In the genomic region with DNA sequence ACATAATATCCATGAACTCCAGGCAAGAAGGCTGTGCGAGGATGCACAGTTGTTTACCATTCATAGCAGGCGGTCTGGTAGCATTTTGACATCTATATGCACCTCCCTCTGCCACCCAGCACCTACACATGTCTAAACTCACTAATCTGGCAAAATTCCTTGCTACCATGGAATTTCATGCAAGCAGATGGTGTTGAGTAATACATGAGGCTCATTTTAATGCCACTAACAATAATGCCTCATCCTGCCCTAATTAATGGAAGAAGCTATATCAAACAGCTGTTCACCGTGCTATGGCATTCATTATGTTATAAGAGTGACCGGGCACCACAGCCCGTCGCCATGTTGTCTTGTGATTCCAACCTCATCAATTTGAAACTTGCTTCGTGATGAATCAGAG, we compare ENCODE assay signal across 25 mouse cellular contexts. TPM values are rescaled to one million over a fixed set of nuclear protein-coding genes. Genes with fewer than 3 reads are reported as not detected.
DNase-seq lines count a peak whose midpoint lies in the region; ATAC-seq and TF ChIP-seq lines count a peak whose summit lies in the region.
"Had no signal": no experiment of that assay in that cellular context is flagged by ENCODE, and none has a peak within 500 bp of the region (broad histone marks: within the 10 kb centered on the region; RNA-seq: fewer than 3 reads in every experiment).

No protein-coding gene starts in this region.

- ATAC-seq in forebrain, embryonic 13.5 days, result peak; percentile 55
- no peak for ATAC-seq in forebrain, postnatal 0 days
- peak; percentile 17; the same call in 1 of the 2 replicates for ATAC-seq in hindbrain, embryonic 13.5 days (ENCODE audit: low FRiP score)
- no peak for ATAC-seq in limb, embryonic 15.5 days (ENCODE audit: insufficient number of reproducible peaks, low FRiP score, low TSS enrichment, low read depth)
- ATAC-seq: CD4-positive, CD25-positive, alpha-beta regulatory T cell, adult 4 months; hindbrain, postnatal 0 days; intestine, embryonic 15.5 days had no signal

- H3K36me3 ChIP-seq in forebrain, embryonic 13.5 days (ENCODE audit: poor library complexity, severe bottlenecking), result no peaks in the 10 kb centered on the region
- H3K36me3 ChIP-seq in forebrain, postnatal 0 days (ENCODE audit: insufficient read depth), result no peaks in the 10 kb centered on the region
- H3K36me3 ChIP-seq in hindbrain, embryonic 13.5 days, result no peaks in the 10 kb centered on the region
- H3K36me3 ChIP-seq in hindbrain, embryonic 10.5 days, result peaks cover 5% of the 10 kb centered on the region; the same call in 1 of the 2 replicates
- peaks cover 70% of the 10 kb centered on the region for H3K36me3 ChIP-seq in limb, embryonic 15.5 days
- H3K36me3 ChIP-seq in limb, embryonic 10.5 days, result peaks cover 100% of the 10 kb centered on the region
- peaks cover 96% of the 10 kb centered on the region for H3K36me3 ChIP-seq in embryonic facial prominence, embryonic 10.5 days (replicated peaks)
- H3K36me3 ChIP-seq: G1E; hindbrain, embryonic 12.5 days had no signal

- no peaks in the 10 kb centered on the region for H3K27me3 ChIP-seq in forebrain, embryonic 13.5 days
- no peaks in the 10 kb centered on the region for H3K27me3 ChIP-seq in forebrain, postnatal 0 days (ENCODE audit: insufficient read depth, low read length)
- no peaks in the 10 kb centered on the region for H3K27me3 ChIP-seq in hindbrain, embryonic 13.5 days
- H3K27me3 ChIP-seq in hindbrain, embryonic 10.5 days (ENCODE audit: insufficient read depth, poor library complexity, severe bottlenecking), result no peaks in the 10 kb centered on the region
- H3K27me3 ChIP-seq in limb, embryonic 15.5 days, result no peaks in the 10 kb centered on the region
- no peaks in the 10 kb centered on the region for H3K27me3 ChIP-seq in limb, embryonic 10.5 days (ENCODE audit: low read depth, poor library complexity, severe bottlenecking)
- H3K27me3 ChIP-seq in embryonic facial prominence, embryonic 10.5 days (replicated peaks; ENCODE audit: low read depth, poor library complexity, severe bottlenecking), result no peaks in the 10 kb centered on the region
- H3K27me3 ChIP-seq: embryonic facial prominence, embryonic 13.5 days; heart, embryonic 13.5 days; hindbrain, embryonic 12.5 days; intestine, embryonic 15.5 days had no signal

- no peaks in the 10 kb centered on the region for H3K9me3 ChIP-seq in forebrain, embryonic 13.5 days (replicated peaks)
- H3K9me3 ChIP-seq in forebrain, postnatal 0 days (ENCODE audit: low read length), result no peaks in the 10 kb centered on the region
- no peaks in the 10 kb centered on the region for H3K9me3 ChIP-seq in hindbrain, embryonic 13.5 days
- no peaks in the 10 kb centered on the region for H3K9me3 ChIP-seq in hindbrain, embryonic 10.5 days
- no peaks in the 10 kb centered on the region for H3K9me3 ChIP-seq in limb, embryonic 15.5 days
- H3K9me3 ChIP-seq in limb, embryonic 10.5 days (replicated peaks), result no peaks in the 10 kb centered on the region
- no peaks in the 10 kb centered on the region for H3K9me3 ChIP-seq in embryonic facial prominence, embryonic 10.5 days
- H3K9me3 ChIP-seq: embryonic facial prominence, embryonic 13.5 days; G1E; heart, embryonic 13.5 days; hindbrain, embryonic 12.5 days; intestine, embryonic 15.5 days had no signal

- no peak overlapping the region for H3K27ac ChIP-seq in forebrain, embryonic 13.5 days
- no peak overlapping the region for H3K27ac ChIP-seq in forebrain, postnatal 0 days (ENCODE audit: low read depth, low read length)
- no peak overlapping the region for H3K27ac ChIP-seq in hindbrain, embryonic 13.5 days
- no peak overlapping the region for H3K27ac ChIP-seq in hindbrain, embryonic 10.5 days
- H3K27ac ChIP-seq in limb, embryonic 15.5 days, result peak overlapping the region; percentile 51
- H3K27ac ChIP-seq in limb, embryonic 10.5 days, result no peak overlapping the region
- H3K27ac ChIP-seq in embryonic facial prominence, embryonic 10.5 days (replicated peaks), result no peak overlapping the region
- H3K27ac ChIP-seq: embryonic facial prominence, embryonic 13.5 days; gastrocnemius, adult 2 months; heart, embryonic 13.5 days; hindbrain, embryonic 12.5 days; hindbrain, postnatal 0 days; intestine, embryonic 15.5 days had no signal

- no peaks in the 10 kb centered on the region for H3K4me1 ChIP-seq in forebrain, embryonic 13.5 days
- no peaks in the 10 kb centered on the region for H3K4me1 ChIP-seq in forebrain, postnatal 0 days (ENCODE audit: insufficient read depth)
- 0 out of 2 replicates have a peak, but pooled peaks cover 6% of the 10 kb centered on the region for H3K4me1 ChIP-seq in hindbrain, embryonic 13.5 days (replicated peaks)
- H3K4me1 ChIP-seq in hindbrain, embryonic 10.5 days (replicated peaks), result no peaks in the 10 kb centered on the region
- H3K4me1 ChIP-seq in limb, embryonic 15.5 days, result no peaks in the 10 kb centered on the region; the same call in 1 of the 2 replicates
- no peaks in the 10 kb centered on the region for H3K4me1 ChIP-seq in limb, embryonic 10.5 days
- H3K4me1 ChIP-seq in embryonic facial prominence, embryonic 10.5 days, result no peaks in the 10 kb centered on the region
- H3K4me1 ChIP-seq: embryonic facial prominence, embryonic 13.5 days; heart, embryonic 13.5 days; hindbrain, embryonic 12.5 days; intestine, embryonic 15.5 days had no signal

- TF ChIP-seq CTCF in forebrain, postnatal 0 days (IDR thresholded peaks at IDR 0.05; ENCODE audit: low read depth), result no peak

- 76% methylated on average over 7 of the region's 7 CpGs for WGBS in forebrain, embryonic 13.5 days
- WGBS in forebrain, postnatal 0 days, result 55% methylated on average over 7 of the region's 7 CpGs
- 63% methylated on average over 7 of the region's 7 CpGs for WGBS in hindbrain, embryonic 13.5 days
- WGBS in hindbrain, embryonic 10.5 days, result 87% methylated on average over 7 of the region's 7 CpGs
- WGBS in limb, embryonic 15.5 days, result 88% methylated on average over 7 of the region's 7 CpGs
- WGBS in limb, embryonic 10.5 days, result 91% methylated on average over 7 of the region's 7 CpGs
- WGBS in embryonic facial prominence, embryonic 10.5 days, result 89% methylated on average over 7 of the region's 7 CpGs

- no peak overlapping the region for H3K4me2 ChIP-seq in forebrain, embryonic 13.5 days
- H3K4me2 ChIP-seq in forebrain, postnatal 0 days (ENCODE audit: low read depth), result no peak overlapping the region
- no peak overlapping the region for H3K4me2 ChIP-seq in hindbrain, embryonic 13.5 days
- H3K4me2 ChIP-seq in limb, embryonic 15.5 days, result no peak overlapping the region
- H3K4me2 ChIP-seq: embryonic facial prominence, embryonic 13.5 days; heart, embryonic 13.5 days; hindbrain, embryonic 12.5 days; intestine, embryonic 15.5 days had no signal

- H3K4me3 ChIP-seq in forebrain, embryonic 13.5 days, result no peak overlapping the region
- H3K4me3 ChIP-seq in forebrain, postnatal 0 days (ENCODE audit: low read depth, low read length), result no peak overlapping the region
- no peak overlapping the region for H3K4me3 ChIP-seq in hindbrain, embryonic 13.5 days
- no peak overlapping the region for H3K4me3 ChIP-seq in hindbrain, embryonic 10.5 days
- H3K4me3 ChIP-seq in limb, embryonic 15.5 days, result no peak overlapping the region
- no peak overlapping the region for H3K4me3 ChIP-seq in limb, embryonic 10.5 days
- no peak overlapping the region for H3K4me3 ChIP-seq in embryonic facial prominence, embryonic 10.5 days
- H3K4me3 ChIP-seq: embryonic facial prominence, embryonic 13.5 days; gastrocnemius, adult 2 months; heart, embryonic 13.5 days; hindbrain, embryonic 12.5 days; intestine, embryonic 15.5 days had no signal

- DNase-seq in forebrain, postnatal 0 days, result no peak
- no peak for DNase-seq in hindbrain, embryonic 10.5 days (ENCODE audit: low spot score)
- DNase-seq in limb, embryonic 10.5 days (ENCODE audit: low spot score), result no peak
- peak; percentile 10 for DNase-seq in brain, adult 2 months (ENCODE audit: low read depth, low spot score)
- DNase-seq in embryonic facial prominence, embryonic 10.5 days (ENCODE audit: low spot score), result no peak
- DNase-seq: adrenal gland, adult 8-10 months; adrenal gland, postnatal 36 days; B cell, adult 2 months; cerebellum, adult 11-12 months; cerebellum, adult 9-10 months; cerebellum, postnatal 25 days; gastrocnemius, adult 2 months; gastrocnemius, postnatal 36 days; heart, adult 11 months; heart, postnatal 36 days had no signal

- no peak overlapping the region for H3K9ac ChIP-seq in forebrain, embryonic 13.5 days
- H3K9ac ChIP-seq in forebrain, postnatal 0 days, result no peak overlapping the region
- H3K9ac ChIP-seq in hindbrain, embryonic 13.5 days, result no peak overlapping the region
- no peak overlapping the region for H3K9ac ChIP-seq in limb, embryonic 15.5 days
- H3K9ac ChIP-seq: embryonic facial prominence, embryonic 13.5 days; heart, embryonic 13.5 days; hindbrain, embryonic 12.5 days; intestine, embryonic 15.5 days had no signal

RNA-seq across cellular contexts. Expression of a gene that starts 23.8 kb away (rescaled TPM):
- 29.8 and 31.4 TPM in 2 replicates for polyA plus RNA-seq in forebrain, embryonic 13.5 days (2015; fragmentation: Nextera tagmentation; extraction: Ambion mirVana)
- total RNA-seq in forebrain, postnatal 0 days (2014; rRNA removed), result 62.9 and 255 TPM in 2 replicates
- polyA plus RNA-seq in forebrain, postnatal 0 days (2015; fragmentation: Nextera tagmentation; extraction: Ambion mirVana), result 39.6 and 43.2 TPM in 2 replicates
- polyA plus RNA-seq in hindbrain, embryonic 13.5 days (2015; fragmentation: Nextera tagmentation; extraction: Ambion mirVana), result 142 and 188 TPM in 2 replicates
- 99.8 and 130 TPM in 2 replicates for polyA plus RNA-seq in hindbrain, embryonic 10.5 days (2016; fragmentation: Nextera tagmentation; extraction: Ambion mirVana)
- 2,665 and 3,005 TPM in 2 replicates for polyA plus RNA-seq in limb, embryonic 15.5 days (2015; fragmentation: Nextera tagmentation; extraction: Ambion mirVana)
- 109 and 248 TPM in 2 replicates for polyA plus RNA-seq in limb, embryonic 10.5 days (2016; fragmentation: Nextera tagmentation; extraction: Ambion mirVana)
- polyA plus RNA-seq in embryonic facial prominence, embryonic 10.5 days (2016; fragmentation: Nextera tagmentation; extraction: Ambion mirVana), result 117 and 176 TPM in 2 replicates
- polyA plus RNA-seq: G1E had no signal

Comparison
In these comparisons a context has a peak if more than half of its experiments do, and no peak if none do; other contexts are left out.
1. ATAC-seq: peak in forebrain, embryonic 13.5 days (single experiment) and hindbrain, embryonic 13.5 days (single experiment); none in forebrain, postnatal 0 days (single experiment) and limb, embryonic 15.5 days (single experiment).
2. RNA of a gene that starts 23.8 kb away (polyA plus RNA-seq): 2,665 to 3,005 TPM in limb, embryonic 15.5 days; 109 to 248 TPM in limb, embryonic 10.5 days, 117 to 176 TPM in embryonic facial prominence, embryonic 10.5 days, 142 to 188 TPM in hindbrain, embryonic 13.5 days, 99.8 to 130 TPM in hindbrain, embryonic 10.5 days, 39.6 to 43.2 TPM in forebrain, postnatal 0 days and 29.8 to 31.4 TPM in forebrain, embryonic 13.5 days; every median in the first group is over 10 times any median in the second.